Comparison of ENCODE assay signal across 12 mouse cellular contexts in the genomic region with DNA sequence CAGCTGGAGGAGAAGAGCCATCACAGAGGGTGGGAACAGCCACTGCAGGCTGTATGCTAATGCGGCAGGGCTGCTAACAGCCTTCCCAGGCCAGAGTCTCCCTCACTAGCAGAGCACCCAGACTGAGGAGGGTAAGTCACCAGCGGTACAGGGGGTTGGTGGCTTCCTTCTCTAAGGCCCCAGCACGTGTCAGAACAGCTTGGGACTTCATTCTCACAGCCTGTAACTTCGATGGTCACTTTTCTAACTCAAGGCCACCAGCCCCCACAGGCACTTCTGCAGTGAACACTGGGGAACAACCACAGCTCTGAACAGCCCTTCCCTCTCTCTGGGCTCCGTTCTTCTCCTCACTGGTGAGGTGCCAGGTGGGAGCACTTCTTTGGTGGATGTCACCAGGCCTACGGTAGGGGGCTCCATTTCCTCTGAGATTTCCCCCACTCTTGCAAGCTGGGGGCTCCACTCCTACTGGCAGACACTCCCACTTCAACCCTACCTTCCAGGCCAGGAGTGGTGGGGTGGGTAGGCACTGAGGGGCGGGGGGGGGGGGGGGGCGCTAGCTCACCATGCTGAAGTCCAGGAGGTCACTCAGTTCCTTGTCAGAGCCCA. TPM values are rescaled to one million over a fixed set of nuclear protein-coding genes. Genes with fewer than 3 reads are reported as not detected.
DNase-seq lines count a peak whose midpoint lies in the region; ATAC-seq and TF ChIP-seq lines count a peak whose summit lies in the region.
"Had no signal": no experiment of that assay in that cellular context is flagged by ENCODE, and none has a peak within 500 bp of the region (broad histone marks: within the 10 kb centered on the region; RNA-seq: fewer than 3 reads in every experiment).

No protein-coding gene starts in this region.

- peaks cover 9% of the 10 kb centered on the region for H3K9me3 ChIP-seq in hindbrain, embryonic 10.5 days
- no peaks in the 10 kb centered on the region for H3K9me3 ChIP-seq in hindbrain, postnatal 0 days (ENCODE audit: low read length)
- H3K9me3 ChIP-seq in limb, embryonic 11.5 days (ENCODE audit: control insufficient read depth, low read length), result 0 out of 2 replicates have a peak, but pooled peaks cover 2% of the 10 kb centered on the region

- H3K27ac ChIP-seq in hindbrain, embryonic 10.5 days, result peak overlapping the region; percentile 100; the same call in 1 of the 2 replicates
- H3K27ac ChIP-seq in hindbrain, postnatal 0 days, result no peak overlapping the region
- H3K27ac ChIP-seq in thymus, adult 2 months (ENCODE audit: control insufficient read depth, insufficient read depth, low read length), result no peak overlapping the region
- H3K27ac ChIP-seq in limb, embryonic 11.5 days (replicated peaks; ENCODE audit: low read depth, low read length), result no peak overlapping the region

- peaks cover 60% of the 10 kb centered on the region for H3K36me3 ChIP-seq in hindbrain, embryonic 10.5 days
- H3K36me3 ChIP-seq in hindbrain, postnatal 0 days (ENCODE audit: insufficient read depth, low read length), result peaks cover 34% of the 10 kb centered on the region
- peaks cover 30% of the 10 kb centered on the region for H3K36me3 ChIP-seq in thymus, adult 2 months (ENCODE audit: control insufficient read depth, insufficient read depth, low read length)
- peaks cover 50% of the 10 kb centered on the region for H3K36me3 ChIP-seq in limb, embryonic 11.5 days (ENCODE audit: control insufficient read depth, insufficient read depth, low read length)

- TF ChIP-seq CTCF in hindbrain, postnatal 0 days (IDR thresholded peaks at IDR 0.05; ENCODE audit: low read depth), result no peak
- no peak for TF ChIP-seq CTCF in thymus, adult 2 months (IDR thresholded peaks at IDR 0.05; ENCODE audit: borderline replicate concordance, control insufficient read depth, extremely low read depth, insufficient read depth, low read length, poor library complexity)

- ATAC-seq in hindbrain, postnatal 0 days, result no peak
- ATAC-seq in limb, embryonic 11.5 days (ENCODE audit: insufficient number of reproducible peaks, low FRiP score, low TSS enrichment, low read depth), result no peak

- no peak overlapping the region for H3K4me2 ChIP-seq in hindbrain, postnatal 0 days (ENCODE audit: low read depth, low read length)
- no peak overlapping the region for H3K4me2 ChIP-seq in limb, embryonic 11.5 days (ENCODE audit: low read depth, severe bottlenecking)

- H3K4me3 ChIP-seq in hindbrain, embryonic 10.5 days, result peak overlapping the region; percentile 98; the same call in 1 of the 2 replicates
- H3K4me3 ChIP-seq in hindbrain, postnatal 0 days (ENCODE audit: low read length), result no peak overlapping the region
- no peak overlapping the region for H3K4me3 ChIP-seq in thymus, adult 2 months (ENCODE audit: control insufficient read depth, insufficient read depth, low read length)
- no peak overlapping the region; the same call in 1 of the 2 replicates for H3K4me3 ChIP-seq in limb, embryonic 11.5 days (ENCODE audit: low read depth, low read length)

- WGBS in hindbrain, embryonic 10.5 days, result 73% methylated on average over 8 of the region's 8 CpGs
- WGBS in hindbrain, postnatal 0 days, result 72% methylated on average over 6 of the region's 8 CpGs
- 80% methylated on average over 8 of the region's 8 CpGs for WGBS in thymus, adult 2 months
- 76% methylated on average over 6 of the region's 8 CpGs for WGBS in limb, embryonic 11.5 days

- DNase-seq in hindbrain, embryonic 10.5 days (ENCODE audit: low spot score), result no peak
- DNase-seq in hindbrain, postnatal 0 days (ENCODE audit: low spot score), result no peak
- peak; percentile 37 for DNase-seq in thymus, adult 2 months
- no peak for DNase-seq in thymus, adult 18-20 months
- DNase-seq in limb, embryonic 11.5 days (ENCODE audit: low spot score), result no peak
- DNase-seq in ovary, postnatal 10 days (ENCODE audit: low spot score), result no peak
- DNase-seq in lung, postnatal 14 days, result no peak
- DNase-seq in layer of hippocampus, postnatal 25 days (ENCODE audit: extremely low spot score in 1 of 2, low spot score in 1 of 2), result no peak
- DNase-seq: adrenal gland, postnatal 14 days; heart, postnatal 14 days; lung, adult 2 months; right cerebral cortex, postnatal 25 days had no signal

- H3K27me3 ChIP-seq in hindbrain, embryonic 10.5 days (ENCODE audit: insufficient read depth, poor library complexity, severe bottlenecking), result no peaks in the 10 kb centered on the region
- no peaks in the 10 kb centered on the region for H3K27me3 ChIP-seq in hindbrain, postnatal 0 days (ENCODE audit: insufficient read depth, low read length)
- H3K27me3 ChIP-seq in thymus, adult 2 months (ENCODE audit: control insufficient read depth, insufficient read depth, low read length), result no peaks in the 10 kb centered on the region
- no peaks in the 10 kb centered on the region for H3K27me3 ChIP-seq in limb, embryonic 11.5 days (ENCODE audit: control insufficient read depth, insufficient read depth, low read length)

- no peak overlapping the region for H3K9ac ChIP-seq in hindbrain, postnatal 0 days (replicated peaks; ENCODE audit: low read length)
- peak overlapping the region; percentile 27; the same call in 1 of the 2 replicates for H3K9ac ChIP-seq in limb, embryonic 11.5 days (ENCODE audit: low read length)

- no peak for TF ChIP-seq POLR2A in thymus, adult 2 months (IDR thresholded peaks at IDR 0.05; ENCODE audit: control insufficient read depth, extremely low read depth, insufficient read depth, low read length, poor library complexity)

- H3K4me1 ChIP-seq in hindbrain, embryonic 10.5 days (replicated peaks), result peaks cover 36% of the 10 kb centered on the region
- peaks cover 11% of the 10 kb centered on the region; the same call in 1 of the 2 replicates for H3K4me1 ChIP-seq in hindbrain, postnatal 0 days (ENCODE audit: insufficient read depth, low read length)
- H3K4me1 ChIP-seq in thymus, adult 2 months (replicated peaks; ENCODE audit: control insufficient read depth, insufficient read depth, low read length), result peaks cover 22% of the 10 kb centered on the region
- peaks cover 8% of the 10 kb centered on the region; the same call in 1 of the 2 replicates for H3K4me1 ChIP-seq in limb, embryonic 11.5 days (ENCODE audit: control insufficient read depth, insufficient read depth, low read length)

RNA-seq across cellular contexts. Expression of a gene that starts 3.0 kb away (rescaled TPM):
- 191 and 198 TPM in 2 replicates for polyA plus RNA-seq in hindbrain, embryonic 10.5 days (2016; fragmentation: Nextera tagmentation; extraction: Ambion mirVana)
- 132 TPM in 2 replicates for total RNA-seq in hindbrain, postnatal 0 days (2014; rRNA removed)
- polyA plus RNA-seq in hindbrain, postnatal 0 days (2015; fragmentation: Nextera tagmentation; extraction: Ambion mirVana), result 36.2 and 36.4 TPM in 2 replicates
- 341 and 425 TPM in 2 replicates for polyA plus RNA-seq in thymus, adult 2 months (2012; rRNA removed)
- 232 and 248 TPM in 2 replicates for polyA plus RNA-seq in limb, embryonic 11.5 days (2014; fragmentation: Nextera tagmentation; extraction: Ambion mirVana)
- total RNA-seq in layer of hippocampus, postnatal 25 days (2021), result 10 to 100 TPM; 26.9 to 32.1 TPM

RNA-seq across cellular contexts. Expression of a gene that starts 23.8 kb away (rescaled TPM):
- polyA plus RNA-seq in hindbrain, embryonic 10.5 days (2016; fragmentation: Nextera tagmentation; extraction: Ambion mirVana), result 648 and 654 TPM in 2 replicates
- total RNA-seq in hindbrain, postnatal 0 days (2014; rRNA removed), result 369 and 391 TPM in 2 replicates
- polyA plus RNA-seq in hindbrain, postnatal 0 days (2015; fragmentation: Nextera tagmentation; extraction: Ambion mirVana), result 897 and 981 TPM in 2 replicates
- polyA plus RNA-seq in thymus, adult 2 months (2012; rRNA removed), result 1,246 and 1,699 TPM in 2 replicates
- 527 and 533 TPM in 2 replicates for polyA plus RNA-seq in limb, embryonic 11.5 days (2014; fragmentation: Nextera tagmentation; extraction: Ambion mirVana)
- 100 to 1,000 TPM; 520 to 551 TPM for total RNA-seq in layer of hippocampus, postnatal 25 days (2021)

RNA-seq across cellular contexts. Expression of a gene that starts 31.1 kb away (rescaled TPM):
- polyA plus RNA-seq in hindbrain, embryonic 10.5 days (2016; fragmentation: Nextera tagmentation; extraction: Ambion mirVana), result 341 and 365 TPM in 2 replicates
- 48.2 and 50.4 TPM in 2 replicates for total RNA-seq in hindbrain, postnatal 0 days (2014; rRNA removed)
- 166 and 175 TPM in 2 replicates for polyA plus RNA-seq in hindbrain, postnatal 0 days (2015; fragmentation: Nextera tagmentation; extraction: Ambion mirVana)
- 268 and 290 TPM in 2 replicates for polyA plus RNA-seq in thymus, adult 2 months (2012; rRNA removed)
- 302 and 337 TPM in 2 replicates for polyA plus RNA-seq in limb, embryonic 11.5 days (2014; fragmentation: Nextera tagmentation; extraction: Ambion mirVana)
- total RNA-seq in layer of hippocampus, postnatal 25 days (2021), result 100 to 1,000 TPM; 138 to 159 TPM

RNA-seq across cellular contexts. Expression of a gene that starts 43.0 kb away (rescaled TPM):
- polyA plus RNA-seq in hindbrain, embryonic 10.5 days (2016; fragmentation: Nextera tagmentation; extraction: Ambion mirVana), result 7.2 and 8.8 TPM in 2 replicates
- total RNA-seq in hindbrain, postnatal 0 days (2014; rRNA removed), result 129 and 145 TPM in 2 replicates
- polyA plus RNA-seq in hindbrain, postnatal 0 days (2015; fragmentation: Nextera tagmentation; extraction: Ambion mirVana), result 11.6 and 14.2 TPM in 2 replicates
- 34.9 and 38.2 TPM in 2 replicates for polyA plus RNA-seq in thymus, adult 2 months (2012; rRNA removed)
- 9.8 and 10.4 TPM in 2 replicates for polyA plus RNA-seq in limb, embryonic 11.5 days (2014; fragmentation: Nextera tagmentation; extraction: Ambion mirVana)
- total RNA-seq in layer of hippocampus, postnatal 25 days (2021), result 10 to 100 TPM; 18.9 to 19.3 TPM
